Mouse (Mus musculus) urinary bladder, postnatal 25 days (tissue): ENCODE measurements at regions not wholly inside any gene's neighbourhood (a gene's known extent, or its start where the extent isn't known, plus 50 kb on each side); places are given as distances from the start of the nearest gene placed in this dataset.

Experiments used
- DNase-seq: peaks from one replicate; pipeline ENCODE4 v3.0.0; 2022; ENCODE audit warnings: low spot score

DNA sequence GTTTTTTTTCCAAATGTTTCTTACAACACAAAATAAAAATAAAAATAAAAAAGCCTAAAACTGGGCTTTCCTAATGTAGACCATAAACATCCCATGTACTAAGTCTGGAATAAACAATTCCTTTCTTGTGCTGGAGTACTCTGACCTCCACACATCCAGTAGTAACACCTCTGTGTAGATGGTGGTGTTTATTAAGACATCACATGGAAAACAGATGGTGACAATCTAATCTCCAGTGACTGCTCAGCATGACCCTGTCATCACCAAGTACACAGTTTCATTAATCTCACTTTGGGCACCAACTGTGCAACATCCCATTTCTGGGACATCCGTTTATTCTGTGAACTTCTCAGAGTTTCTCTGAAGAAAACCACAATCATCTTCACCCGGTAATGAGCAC, 118.7 kb upstream of the Bank1 start:
- DNase-seq, result no peak

DNA sequence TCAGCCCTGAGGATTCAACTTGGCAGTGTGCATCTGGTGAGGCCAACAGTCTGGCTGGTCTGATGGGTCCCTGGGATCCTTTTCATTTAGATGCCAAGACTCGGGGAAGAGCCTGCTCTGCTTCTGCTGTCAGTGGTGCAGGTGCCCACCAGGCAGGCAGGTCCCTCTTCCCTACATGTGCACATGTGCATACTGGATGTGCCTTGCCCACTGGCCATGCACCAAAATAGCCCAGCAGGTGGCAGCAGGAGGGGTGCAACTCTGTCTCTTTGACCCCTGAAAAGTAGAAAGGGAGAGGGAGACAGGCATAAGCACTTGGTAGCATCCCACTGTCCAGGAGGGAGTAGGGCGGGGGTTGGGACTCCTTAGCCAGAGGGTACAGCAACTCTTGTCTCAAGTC, 116.2 kb upstream of the Bank1 start:
- DNase-seq, result no peak

DNA sequence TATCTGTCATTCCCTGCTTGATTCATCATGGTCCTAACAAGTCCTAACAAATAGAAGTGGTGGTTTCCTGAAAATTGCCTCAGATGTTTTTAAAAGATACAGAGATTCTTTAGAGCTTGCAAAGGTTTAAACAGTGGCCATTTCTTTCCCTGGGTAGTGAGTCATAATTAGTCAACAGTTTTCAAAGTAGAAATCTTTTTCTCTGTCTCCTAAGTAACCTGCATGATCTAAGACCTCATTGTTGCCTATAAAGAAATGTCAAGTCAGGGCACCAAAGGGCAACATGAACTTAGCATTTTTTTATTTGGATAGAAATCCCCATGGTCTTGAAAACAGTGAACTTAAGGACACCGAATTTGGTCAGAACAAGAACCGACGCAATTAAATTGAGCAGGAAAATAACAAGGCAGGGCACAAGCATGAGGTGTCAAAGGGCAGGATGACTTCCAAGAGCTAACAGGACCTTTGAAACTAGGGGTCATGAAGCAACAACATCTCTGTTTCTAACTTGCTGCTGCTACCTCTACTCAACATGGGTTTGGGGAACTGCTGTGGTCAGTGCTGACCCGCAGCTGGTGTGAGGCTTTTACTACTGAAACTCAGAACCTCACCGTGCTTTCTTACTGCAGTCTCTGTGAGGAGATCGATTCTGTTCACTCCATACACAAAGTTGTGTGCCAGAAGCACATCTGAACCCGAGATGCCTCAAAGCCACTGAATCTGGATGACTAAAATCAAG, 114.2 kb upstream of the Bank1 start:
- DNase-seq, result no peak

- DNase-seq, result no peak
Measured at GRCm38 (mm10) chr3:136439350-136439749, 113.5 kb upstream of the Bank1 start.

DNA sequence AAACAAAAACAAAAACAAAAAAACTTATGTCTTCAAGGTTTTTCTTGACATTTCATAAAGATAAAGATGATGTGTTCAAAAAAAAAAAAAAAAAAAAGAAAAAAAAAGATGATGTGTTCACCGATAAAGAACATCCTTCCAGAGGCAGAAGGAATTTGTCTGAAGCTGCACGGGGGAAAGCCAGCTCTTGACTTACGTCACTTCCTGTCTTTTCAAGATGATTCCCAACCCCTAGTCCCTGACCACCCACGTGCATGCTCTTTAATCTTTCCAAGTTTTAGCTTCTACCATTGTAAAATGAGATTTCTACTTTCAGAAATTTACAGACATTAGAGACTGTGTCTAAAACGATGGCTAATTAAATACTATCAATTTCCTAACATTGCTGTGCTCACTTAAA, 108.5 kb upstream of the Bank1 start:
- DNase-seq, result no peak

DNA sequence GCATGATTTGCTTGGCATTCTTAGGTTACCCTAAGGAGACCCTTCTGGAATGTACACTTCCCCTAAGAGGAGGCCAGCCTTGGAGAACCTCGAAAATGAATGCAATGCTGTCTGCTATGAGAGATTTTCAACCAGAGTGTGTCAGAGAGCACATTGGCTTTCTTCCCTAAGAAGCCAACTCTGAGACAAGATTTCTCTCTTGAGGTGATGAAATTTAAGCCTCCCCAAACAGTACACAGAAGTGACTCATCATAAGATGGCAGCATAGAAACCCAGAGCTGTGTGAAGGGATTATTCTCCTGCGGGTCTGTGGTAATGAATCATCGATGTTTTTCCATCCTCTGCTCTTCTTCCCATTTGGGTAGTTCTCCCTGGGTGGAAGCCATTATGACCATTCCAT, 106.2 kb upstream of the Bank1 start:
- no peak for DNase-seq

DNA sequence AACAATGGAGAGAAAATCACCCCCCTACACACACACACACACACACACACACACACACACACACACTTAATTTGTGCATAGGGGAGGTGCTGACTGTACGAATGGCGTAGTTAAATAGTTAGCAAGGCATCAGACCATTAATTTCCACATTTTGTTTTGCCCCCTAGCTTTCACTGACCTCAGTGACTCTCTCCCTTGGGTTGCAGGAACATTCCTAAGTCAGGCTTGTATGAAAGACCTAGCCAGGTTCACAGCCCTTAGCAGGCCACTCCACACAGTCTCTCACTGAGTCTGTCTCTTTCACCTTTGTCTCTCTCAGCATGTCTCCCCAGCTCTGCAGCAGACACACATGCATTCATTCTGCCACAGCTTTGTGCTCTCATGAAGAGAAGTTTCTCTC, 101.6 kb upstream of the Bank1 start:
- no peak for DNase-seq

DNA sequence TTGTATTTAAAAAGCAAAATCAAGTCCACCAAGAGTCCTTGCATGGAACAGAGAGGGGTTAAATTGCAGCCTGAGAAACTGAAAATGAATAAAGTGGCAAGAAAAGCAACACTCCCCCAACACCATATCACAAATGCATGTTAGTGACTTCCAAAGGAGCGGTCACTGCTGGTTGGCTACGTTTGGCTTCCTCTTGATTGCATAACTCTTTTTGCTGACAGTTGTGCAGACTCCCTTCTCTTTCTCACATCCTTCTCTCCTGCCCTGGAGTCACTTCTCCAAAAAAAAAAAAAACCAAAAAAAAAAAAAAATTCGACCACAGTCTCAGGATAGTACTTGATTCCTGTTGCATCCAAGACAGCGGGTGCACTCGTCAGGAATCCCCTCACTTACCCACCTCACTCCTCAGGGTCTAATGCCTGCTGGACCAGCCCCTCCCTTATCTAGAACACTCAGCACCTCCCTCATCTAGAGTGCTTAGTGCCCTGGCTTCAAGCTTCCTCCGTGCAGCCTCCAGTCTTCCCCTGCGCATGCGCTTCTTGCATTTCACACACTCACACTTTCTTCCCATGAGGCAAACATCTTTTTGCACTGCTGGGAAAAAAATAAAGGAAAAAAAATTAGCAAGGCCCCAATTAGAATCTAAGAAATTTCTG, 100.8 kb upstream of the Bank1 start:
- no peak for DNase-seq

GRCm38 (mm10) chr3:136421969-136422614, 96.2 kb upstream of the Bank1 start:
- DNase-seq, result no peak

DNA sequence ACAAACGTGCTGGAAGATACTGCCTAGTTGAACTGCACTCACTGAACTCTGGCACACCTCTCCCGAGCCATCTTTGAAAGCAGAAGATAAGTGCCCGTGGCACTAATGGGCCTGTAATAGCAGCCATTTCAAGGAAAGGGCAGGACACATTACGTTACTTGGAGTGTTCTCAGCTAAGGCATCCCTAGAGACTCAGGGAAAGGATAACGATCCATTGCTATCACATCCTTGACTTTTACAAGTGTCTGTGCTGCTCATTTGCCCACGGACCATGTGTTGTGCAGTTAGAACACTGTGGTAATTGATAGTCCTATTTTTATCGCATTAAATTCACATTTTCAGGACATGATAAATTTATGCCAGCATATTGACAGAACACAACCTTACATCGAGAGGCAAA, 79.7 kb upstream of the Bank1 start:
- DNase-seq, result no peak

DNA sequence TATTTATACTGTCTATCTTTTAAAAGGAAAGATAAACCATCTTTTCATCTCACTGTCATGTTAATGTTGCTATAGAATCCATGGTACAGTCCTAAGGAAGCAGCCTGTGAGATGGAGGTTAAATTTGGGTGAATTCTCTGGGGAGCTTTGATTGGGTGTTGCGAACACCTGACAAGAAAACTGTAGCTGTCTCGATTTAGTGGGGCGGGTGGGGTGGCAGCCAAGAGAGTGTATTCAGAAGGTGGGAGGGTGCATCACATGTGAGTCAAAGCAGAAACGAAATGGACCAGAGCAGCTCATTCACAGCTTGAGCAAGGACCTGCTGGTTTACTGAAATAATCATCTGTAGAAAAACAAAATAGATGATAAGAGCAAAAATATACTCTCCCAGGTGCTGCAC, 57.4 kb upstream of the Bank1 start:
- DNase-seq, result no peak

DNA sequence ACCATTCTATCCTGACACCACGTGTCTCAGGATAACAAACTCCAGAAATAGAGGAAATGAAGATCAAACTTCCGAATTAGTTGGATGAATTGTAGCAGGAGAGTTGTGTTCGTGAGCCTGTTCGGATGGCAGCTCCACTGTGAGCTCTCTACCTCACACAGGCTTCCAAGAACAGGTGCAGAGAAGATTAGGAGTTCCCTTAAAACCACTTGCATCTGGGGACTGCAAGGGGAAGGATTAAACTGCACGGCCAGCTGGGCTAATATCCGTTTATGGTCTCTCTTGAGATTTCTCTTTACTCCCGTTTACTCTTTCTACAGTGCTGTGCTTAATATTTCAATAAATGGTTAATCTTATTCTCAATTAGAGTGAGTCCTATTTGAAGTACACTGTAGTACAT, 54.8 kb upstream of the Bank1 start:
- no peak for DNase-seq

- DNase-seq, result no peak
Measured at GRCm38 (mm10) chr3:136379741-136380398, 54.0 kb upstream of the Bank1 start.

- no peak for DNase-seq
Measured at GRCm38 (mm10) chr3:136376893-136377292, 51.0 kb upstream of the Bank1 start.
